Mouse (Mus musculus) limb, embryonic 12.5 days (tissue): ENCODE data around the gene Kif21a. TPM values are rescaled to one million over a fixed set of nuclear protein-coding genes. Genes with fewer than 3 reads are reported as not detected.

ENCODE experiments used
- ATAC-seq: fragments of 200-750 bp; cut with Nextera tagmentation; 2 replicates; pipeline ENCODE4 v1.8.0; 2017; ENCODE audit warnings: low read depth, moderate TSS enrichment; ENCODE audit not compliant: insufficient number of reproducible peaks, insufficient read depth, low FRiP score, low TSS enrichment
- H3K27ac ChIP-seq: fragments of 300-500 bp; sonication (generic); 2 replicates; pipeline ENCODE4 v1.5.1; 2016; ENCODE audit warnings: mild to moderate bottlenecking, moderate library complexity
- H3K27me3 ChIP-seq: fragments of 300-500 bp; sonication (generic); 2 replicates; pipeline ENCODE4 v1.6.1; 2016; ENCODE audit warnings: mild to moderate bottlenecking, moderate library complexity
- H3K36me3 ChIP-seq: fragments of 300-500 bp; sonication (generic); 2 replicates; pipeline ENCODE4 v1.6.1; 2016; ENCODE audit warnings: mild to moderate bottlenecking, moderate library complexity
- H3K4me1 ChIP-seq: fragments of 300-500 bp; sonication (generic); replicated peaks from 2 replicates; pipeline ENCODE4 v1.6.1; 2016
- H3K4me2 ChIP-seq: fragments of 300-500 bp; sonication (generic); 2 replicates; pipeline ENCODE4 v1.6.1; 2016; ENCODE audit warnings: mild to moderate bottlenecking, moderate library complexity
- H3K4me3 ChIP-seq: fragments of 300-500 bp; sonication (generic); replicated peaks from 2 replicates; pipeline ENCODE4 v1.5.1; 2016; ENCODE audit warnings: mild to moderate bottlenecking
- H3K9ac ChIP-seq: fragments of 300-500 bp; sonication (generic); replicated peaks from 2 replicates; pipeline ENCODE4 v1.6.1; 2016; ENCODE audit warnings: mild to moderate bottlenecking, moderate library complexity
- H3K9me3 ChIP-seq: fragments of 300-500 bp; sonication (generic); 2 replicates; pipeline ENCODE4 v1.6.1; 2016; ENCODE audit warnings: mild to moderate bottlenecking, moderate library complexity
- WGBS: fragments of 180-500 bp; shearing (Covaris S2); methylation state at CpG from one replicate; pipeline ENCODE4 v1.1.7; 2016; 5-methylcytosine and 5-hydroxymethylcytosine counted together
- polyA plus RNA-seq: library from polyadenylated mRNA; unstranded; fragments of >200 nt; fragmentation: Nextera tagmentation; extraction: Ambion mirVana; gene quantifications from 2 replicates; pipeline ENCODE4 v1.2.1, GENCODE M21; 2016

The Kif21a gene
- 6.1 and 6.3 TPM in 2 replicates for polyA plus RNA-seq

- Histone ChIP-seq H3K36me3 (no peaks in the 10 kb centered on the region), H3K4me1 (no peaks in the 10 kb centered on the region), H3K4me3 (peak within 1 kb of the TSS; percentile 87), H3K9me3 (no peaks in the 10 kb centered on the region), H3K9ac (peak within 1 kb of the TSS; percentile 79), H3K4me2 (peak within 1 kb of the TSS; percentile 99), H3K27me3 (no peaks in the 10 kb centered on the region), H3K27ac (peak within 1 kb of the TSS; percentile 23; the same call in 1 of the 2 replicates)
- WGBS: 2% methylated on average over 63 of the region's 89 CpGs
- ATAC-seq: peak; percentile 90
Observed at GRCm38 (mm10) chr15:91049496-91050441, at the start of gene Kif21a. Gene Kif21a, minus strand, starts transcription at chr15:91049948.

- Histone ChIP-seq H3K4me3 (no peak overlapping the region), H3K9me3 (no peaks in the 10 kb centered on the region), H3K36me3 (no peaks in the 10 kb centered on the region), H3K27ac (no peak overlapping the region), H3K4me2 (no peak overlapping the region), H3K27me3 (no peaks in the 10 kb centered on the region), H3K9ac (no peak overlapping the region), H3K4me1 (peaks cover 10% of the 10 kb centered on the region)
- ATAC-seq: 0 out of 2 replicates have a peak, but pooled peaks have one; percentile 66
- 45% methylated on average over 6 of the region's 6 CpGs for WGBS
Observed at GRCm38 (mm10) chr15:91096606-91097005, 46.9 kb upstream of the Kif21a start.

- Histone ChIP-seq H3K9me3 (no peaks in the 10 kb centered on the region), H3K36me3 (no peaks in the 10 kb centered on the region), H3K4me1 (peaks cover 7% of the 10 kb centered on the region; the same call in 1 of the 2 replicates), H3K9ac (no peak overlapping the region), H3K4me2 (no peak overlapping the region), H3K27ac (no peak overlapping the region), H3K4me3 (no peak overlapping the region), H3K27me3 (no peaks in the 10 kb centered on the region)
- WGBS: 86% methylated on average over 7 of the region's 7 CpGs
- no peak for ATAC-seq
Observed at GRCm38 (mm10) chr15:91089427-91089826, 39.7 kb upstream of the Kif21a start.

GRCm38 (mm10) chr15:91088071-91088470, 38.3 kb upstream of the Kif21a start:
- no peak overlapping the region for H3K4me3 ChIP-seq
- no peak for ATAC-seq
- 90% methylated on average over 12 of the region's 12 CpGs for WGBS
- no peak overlapping the region for H3K9ac ChIP-seq
- H3K9me3 ChIP-seq: no peaks in the 10 kb centered on the region
- H3K27me3 ChIP-seq: no peaks in the 10 kb centered on the region
- no peak overlapping the region for H3K27ac ChIP-seq
- H3K4me2 ChIP-seq: no peak overlapping the region
- no peaks in the 10 kb centered on the region for H3K36me3 ChIP-seq
- H3K4me1 ChIP-seq: peaks cover 7% of the 10 kb centered on the region; the same call in 1 of the 2 replicates

- Histone ChIP-seq H3K4me2 (no peak overlapping the region), H3K9ac (no peak overlapping the region), H3K9me3 (no peaks in the 10 kb centered on the region), H3K27me3 (no peaks in the 10 kb centered on the region), H3K36me3 (no peaks in the 10 kb centered on the region), H3K4me1 (no peaks in the 10 kb centered on the region), H3K4me3 (no peak overlapping the region), H3K27ac (no peak overlapping the region)
- ATAC-seq: no peak
- 41% methylated on average over 15 of the region's 15 CpGs for WGBS
Observed at GRCm38 (mm10) chr15:91077457-91078410, 28.0 kb upstream of the Kif21a start.

- H3K27me3 ChIP-seq: no peaks in the 10 kb centered on the region
- H3K4me2 ChIP-seq: no peak overlapping the region
- ATAC-seq: no peak
- no peaks in the 10 kb centered on the region for H3K36me3 ChIP-seq
- no peak overlapping the region for H3K9ac ChIP-seq
- H3K27ac ChIP-seq: no peak overlapping the region
- no peaks in the 10 kb centered on the region for H3K9me3 ChIP-seq
- no peak overlapping the region for H3K4me3 ChIP-seq
- H3K4me1 ChIP-seq: no peaks in the 10 kb centered on the region
- WGBS: 89% methylated on average over 1 of the region's 1 CpGs
Observed at GRCm38 (mm10) chr15:91072440-91072839, 22.7 kb upstream of the Kif21a start.

GRCm38 (mm10) chr15:91064310-91064826, 14.6 kb upstream of the Kif21a start:
- Histone ChIP-seq H3K9ac (no peak overlapping the region), H3K36me3 (no peaks in the 10 kb centered on the region), H3K4me2 (no peak overlapping the region), H3K27me3 (no peaks in the 10 kb centered on the region), H3K9me3 (no peaks in the 10 kb centered on the region), H3K4me3 (no peak overlapping the region), H3K27ac (no peak overlapping the region), H3K4me1 (no peaks in the 10 kb centered on the region)
- WGBS: 91% methylated on average over 12 of the region's 12 CpGs
- ATAC-seq: no peak

GRCm38 (mm10) chr15:91063845-91064244, 14.1 kb upstream of the Kif21a start:
- Histone ChIP-seq H3K9ac (no peak overlapping the region), H3K27me3 (no peaks in the 10 kb centered on the region), H3K9me3 (no peaks in the 10 kb centered on the region), H3K36me3 (no peaks in the 10 kb centered on the region), H3K4me1 (no peaks in the 10 kb centered on the region), H3K4me3 (no peak overlapping the region), H3K4me2 (no peak overlapping the region), H3K27ac (no peak overlapping the region)
- WGBS: 79% methylated on average over 7 of the region's 7 CpGs
- ATAC-seq: no peak

- Histone ChIP-seq H3K4me3 (no peak overlapping the region), H3K9ac (no peak overlapping the region), H3K27me3 (no peaks in the 10 kb centered on the region), H3K27ac (no peak overlapping the region), H3K36me3 (no peaks in the 10 kb centered on the region), H3K9me3 (no peaks in the 10 kb centered on the region), H3K4me1 (no peaks in the 10 kb centered on the region; the same call in 1 of the 2 replicates), H3K4me2 (no peak overlapping the region)
- WGBS: 77% methylated on average over 3 of the region's 3 CpGs
- no peak for ATAC-seq
Observed at GRCm38 (mm10) chr15:91056866-91057342, 7.2 kb upstream of the Kif21a start.

GRCm38 (mm10) chr15:91056176-91056865, 6.6 kb upstream of the Kif21a start:
- Histone ChIP-seq H3K27ac (no peak overlapping the region), H3K27me3 (no peaks in the 10 kb centered on the region), H3K4me3 (no peak overlapping the region), H3K36me3 (no peaks in the 10 kb centered on the region), H3K9ac (no peak overlapping the region), H3K4me1 (no peaks in the 10 kb centered on the region; the same call in 1 of the 2 replicates), H3K9me3 (no peaks in the 10 kb centered on the region), H3K4me2 (no peak overlapping the region)
- 63% methylated on average over 5 of the region's 5 CpGs for WGBS
- peak; percentile 75 for ATAC-seq
